Mouse (Mus musculus): Measurements from ENCODE around the gene Ppp1r11.

- TF ChIP-seq CTCF (IDR thresholded peaks at IDR 0.05) (no peak), EP300 (IDR thresholded peaks at IDR 0.05) (no peak)
These were observed 51.5 kb downstream of the Ppp1r11 start for GRCm38 (mm10) chr17:36900001-36900400.
